Comparison of ENCODE assay signal across 20 mouse cellular contexts in the genomic region with DNA sequence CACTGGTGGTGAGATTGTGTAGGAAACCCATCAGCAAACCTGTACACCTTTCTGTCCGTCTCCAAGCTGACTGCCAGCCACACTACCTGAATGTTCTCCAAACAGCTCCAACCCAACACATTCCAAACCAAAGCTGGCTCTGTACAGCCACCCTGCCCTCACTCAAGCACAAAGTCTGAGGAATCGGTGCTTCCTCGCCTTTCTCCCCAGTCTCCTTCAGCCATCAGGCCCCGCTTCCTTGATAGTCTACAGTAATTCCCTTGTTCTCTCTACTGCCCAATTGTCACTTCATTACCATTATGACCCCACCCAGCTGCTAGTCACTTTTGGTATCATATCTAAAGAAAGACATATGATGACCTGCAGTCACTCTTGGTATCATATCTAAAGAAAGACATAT.
A peak's percentile ranks its signal among the peaks of the same experiment; 100 is the strongest.
DNase-seq lines count a peak whose midpoint lies in the region; ATAC-seq lines count a peak whose summit lies in the region.
"Had no signal": no experiment of that assay in that cellular context is flagged by ENCODE, and none has a peak within 500 bp of the region (broad histone marks: within the 10 kb centered on the region; RNA-seq: fewer than 3 reads in every experiment).

No protein-coding gene starts in this region.

- no peak for ATAC-seq in heart, embryonic 13.5 days (ENCODE audit: extremely low read depth, insufficient number of reproducible peaks, low FRiP score, low TSS enrichment)
- ATAC-seq in heart, embryonic 11.5 days (replicated peaks; ENCODE audit: insufficient number of reproducible peaks, low FRiP score, low TSS enrichment) = no peak
- ATAC-seq: forebrain, embryonic 13.5 days; forebrain, embryonic 15.5 days had no signal

- H3K9ac ChIP-seq in heart, embryonic 13.5 days = no peak overlapping the region
- no peak overlapping the region for H3K9ac ChIP-seq in heart, embryonic 11.5 days (ENCODE audit: low read depth, low read length)
- H3K9ac ChIP-seq: embryonic facial prominence, embryonic 12.5 days; forebrain, embryonic 13.5 days; forebrain, embryonic 15.5 days had no signal

- H3K4me1 ChIP-seq in heart, embryonic 10.5 days = peaks cover 25% of the 10 kb centered on the region
- peaks cover 44% of the 10 kb centered on the region for H3K4me1 ChIP-seq in heart, embryonic 13.5 days
- H3K4me1 ChIP-seq in heart, embryonic 11.5 days (ENCODE audit: control insufficient read depth, insufficient read depth, low read length) = peaks cover 25% of the 10 kb centered on the region
- peaks cover 9% of the 10 kb centered on the region for H3K4me1 ChIP-seq in brown adipose tissue, adult 24 weeks (ENCODE audit: control insufficient read depth, insufficient read depth, insufficient read length, low read length)
- H3K4me1 ChIP-seq: embryonic facial prominence, embryonic 12.5 days; forebrain, embryonic 13.5 days; forebrain, embryonic 15.5 days had no signal

- peak overlapping the region; percentile 72; the same call in 1 of the 2 replicates for H3K27ac ChIP-seq in heart, embryonic 10.5 days
- H3K27ac ChIP-seq in heart, embryonic 13.5 days (replicated peaks) = peak overlapping the region; percentile 69
- H3K27ac ChIP-seq in heart, embryonic 11.5 days (ENCODE audit: low read depth, low read length) = no peak overlapping the region
- peak overlapping the region; percentile 91 for H3K27ac ChIP-seq in brown adipose tissue, adult 24 weeks (replicated peaks; ENCODE audit: low read depth, low read length)
- H3K27ac ChIP-seq: embryonic facial prominence, embryonic 10.5 days; embryonic facial prominence, embryonic 12.5 days; forebrain, embryonic 13.5 days; forebrain, embryonic 15.5 days had no signal

- no peak overlapping the region for H3K4me3 ChIP-seq in heart, embryonic 10.5 days
- H3K4me3 ChIP-seq in heart, embryonic 13.5 days = no peak overlapping the region
- H3K4me3 ChIP-seq in heart, embryonic 11.5 days (ENCODE audit: low read depth, low read length) = no peak overlapping the region
- no peak overlapping the region for H3K4me3 ChIP-seq in brown adipose tissue, adult 24 weeks (ENCODE audit: insufficient read depth, low read depth, low read length)
- H3K4me3 ChIP-seq: embryonic facial prominence, embryonic 10.5 days; embryonic facial prominence, embryonic 12.5 days; forebrain, embryonic 13.5 days; forebrain, embryonic 15.5 days had no signal

- WGBS in heart, embryonic 10.5 days = 82% methylated on average over 4 of the region's 4 CpGs
- WGBS in heart, embryonic 13.5 days = 79% methylated on average over 4 of the region's 4 CpGs
- 82% methylated on average over 4 of the region's 4 CpGs for WGBS in heart, embryonic 11.5 days (ENCODE audit: insufficient replicate concordance)

- no peaks in the 10 kb centered on the region for H3K9me3 ChIP-seq in heart, embryonic 10.5 days
- H3K9me3 ChIP-seq in heart, embryonic 13.5 days = no peaks in the 10 kb centered on the region
- no peaks in the 10 kb centered on the region for H3K9me3 ChIP-seq in heart, embryonic 11.5 days (replicated peaks; ENCODE audit: control insufficient read depth, low read length)
- H3K9me3 ChIP-seq: embryonic facial prominence, embryonic 10.5 days; embryonic facial prominence, embryonic 12.5 days; forebrain, embryonic 13.5 days; forebrain, embryonic 15.5 days had no signal

- intact Hi-C loops in heart, postnatal 10 days (cut with DNase I) = loop anchor here (5.0 kb wide), 1 partner anchor 81 kb away; no protein-coding TSS in a partner anchor

- no peaks in the 10 kb centered on the region for H3K27me3 ChIP-seq in heart, embryonic 10.5 days (ENCODE audit: insufficient read depth, poor library complexity, severe bottlenecking)
- no peaks in the 10 kb centered on the region for H3K27me3 ChIP-seq in heart, embryonic 13.5 days (replicated peaks)
- H3K27me3 ChIP-seq in heart, embryonic 11.5 days (ENCODE audit: control insufficient read depth, insufficient read depth, low read length) = no peaks in the 10 kb centered on the region
- H3K27me3 ChIP-seq: embryonic facial prominence, embryonic 12.5 days; forebrain, embryonic 13.5 days; forebrain, embryonic 15.5 days had no signal

- H3K36me3 ChIP-seq in heart, embryonic 10.5 days = peaks cover 4% of the 10 kb centered on the region; the same call in 1 of the 2 replicates
- peaks cover 24% of the 10 kb centered on the region for H3K36me3 ChIP-seq in heart, embryonic 13.5 days
- no peaks in the 10 kb centered on the region for H3K36me3 ChIP-seq in heart, embryonic 11.5 days (ENCODE audit: control insufficient read depth, insufficient read depth, low read length)
- H3K36me3 ChIP-seq: embryonic facial prominence, embryonic 10.5 days; embryonic facial prominence, embryonic 12.5 days had no signal

- peak; percentile 90 for DNase-seq in heart, adult 11 months
- no peak for DNase-seq in heart, adult 18-20 months
- no peak for DNase-seq in heart, embryonic 10.5 days (ENCODE audit: low spot score)
- DNase-seq in heart, postnatal 10 days = no peak
- no peak for DNase-seq in ovary, postnatal 14 days (ENCODE audit: low spot score)
- DNase-seq: adrenal gland, adult 2 months; adrenal gland, postnatal 10 days; adrenal gland, postnatal 25 days; cerebellum, adult 11-12 months; cerebellum, adult 2 months; cerebellum, adult 9-10 months; cerebellum, postnatal 10 days; cerebellum, postnatal 25 days had no signal

- no peak overlapping the region for H3K4me2 ChIP-seq in heart, embryonic 13.5 days
- no peak overlapping the region for H3K4me2 ChIP-seq in heart, embryonic 11.5 days
- H3K4me2 ChIP-seq: embryonic facial prominence, embryonic 12.5 days; forebrain, embryonic 13.5 days; forebrain, embryonic 15.5 days had no signal
